Mouse (Mus musculus) testis, adult 2 months (tissue): ENCODE data around the gene P4ha3. TPM values are rescaled to one million over a fixed set of nuclear protein-coding genes. Genes with fewer than 3 reads are reported as not detected.

ENCODE experiments used
- H3K27ac ChIP-seq: fragments of 200-500 bp; 2 replicates; pipeline ENCODE4 v1.5.1; 2012; ENCODE audit warnings: low read depth, low read length; ENCODE audit not compliant: control insufficient read depth, insufficient read depth
- H3K27me3 ChIP-seq: fragments of 200-500 bp; 2 replicates; pipeline ENCODE4 v1.6.1; 2012; ENCODE audit warnings: mild to moderate bottlenecking, low read length, moderate library complexity; ENCODE audit not compliant: control insufficient read depth, insufficient read depth
- H3K36me3 ChIP-seq: fragments of 200-500 bp; 2 replicates; pipeline ENCODE4 v1.6.1; 2012; ENCODE audit warnings: mild to moderate bottlenecking, low read length; ENCODE audit not compliant: control insufficient read depth, insufficient read depth
- H3K4me1 ChIP-seq: fragments of 200-500 bp; 2 replicates; pipeline ENCODE4 v1.6.1; 2012; ENCODE audit warnings: low read length; ENCODE audit not compliant: control insufficient read depth, insufficient read depth
- H3K4me3 ChIP-seq: fragments of 200-500 bp; 2 replicates; pipeline ENCODE4 v1.5.1; 2012; ENCODE audit warnings: low read depth, mild to moderate bottlenecking, low read length, moderate library complexity, mixed read lengths; ENCODE audit not compliant: control insufficient read depth
- CTCF ChIP-seq: fragments of 200-500 bp; IDR thresholded peaks from 2 replicates; pipeline ENCODE4 v1.5.1; 2012; ENCODE audit warnings: low read depth, mild to moderate bottlenecking, inconsistent platforms, low read length, moderate library complexity; ENCODE audit not compliant: control insufficient read depth, insufficient read depth, insufficient replicate concordance
- POLR2A ChIP-seq: fragments of 200-500 bp; IDR thresholded peaks from 2 replicates; pipeline ENCODE4 v1.6.1; 2012; ENCODE audit warnings: low read depth, mild to moderate bottlenecking, inconsistent platforms, low read length, moderate library complexity; ENCODE audit not compliant: control insufficient read depth
- polyA plus RNA-seq: library from polyadenylated mRNA; depleted of rRNA; stranded (reverse); fragments of >200 nt; gene quantifications from 2 replicates; pipeline ENCODE4 v1.2.3, GENCODE M21; 2012

The P4ha3 gene
- polyA plus RNA-seq, 1 experiment = 1.4 TPM

DNA sequence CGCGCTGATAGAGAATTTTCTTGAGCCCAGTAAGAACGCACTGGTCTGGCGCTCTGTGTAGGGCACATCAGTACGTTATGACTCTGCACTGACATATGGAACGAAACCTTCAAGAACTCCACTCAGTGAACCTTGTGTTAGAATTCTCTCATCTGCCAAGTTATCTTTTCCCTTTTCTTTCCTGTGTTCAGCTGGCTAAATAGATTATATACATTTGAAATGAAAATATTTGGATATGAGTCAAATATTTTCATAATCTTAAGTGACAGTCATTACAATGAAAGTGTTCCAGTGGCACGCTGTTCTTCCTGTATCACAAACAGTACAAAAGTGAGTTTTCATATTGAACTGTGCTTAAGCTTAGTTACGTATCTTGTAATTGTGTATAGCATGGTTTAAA lies 13.0 kb upstream of the P4ha3 start:
- Histone ChIP-seq H3K27ac (no peak overlapping the region), H3K4me1 (no peaks in the 10 kb centered on the region), H3K27me3 (no peaks in the 10 kb centered on the region), H3K36me3 (no peaks in the 10 kb centered on the region; the same call in 1 of the 2 replicates), H3K4me3 (no peak overlapping the region)
- TF ChIP-seq POLR2A = no peak
- TF ChIP-seq CTCF = no peak

DNA sequence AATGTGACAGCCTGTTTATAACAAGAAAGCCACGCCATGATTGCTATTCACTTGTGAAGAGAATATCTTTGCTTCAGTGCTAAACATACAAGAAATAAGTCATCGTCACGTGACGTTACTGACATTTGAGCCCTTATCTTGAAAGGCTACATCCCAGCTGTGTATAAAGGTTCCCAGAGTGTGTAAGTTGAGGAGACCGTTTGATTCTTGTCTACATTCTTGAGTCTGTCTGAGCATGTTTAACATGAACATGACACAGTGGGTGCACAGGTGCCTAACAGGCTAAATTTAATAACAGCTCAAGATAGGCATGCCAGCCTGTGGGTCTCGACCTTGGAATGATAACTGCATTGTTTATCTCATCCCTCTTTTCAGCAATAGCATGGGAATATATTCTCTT lies 10.8 kb upstream of the P4ha3 start:
- TF ChIP-seq POLR2A (no peak), CTCF (no peak)
- Histone ChIP-seq H3K27me3 (no peaks in the 10 kb centered on the region), H3K36me3 (no peaks in the 10 kb centered on the region), H3K27ac (no peak overlapping the region), H3K4me1 (no peaks in the 10 kb centered on the region), H3K4me3 (no peak overlapping the region)

DNA sequence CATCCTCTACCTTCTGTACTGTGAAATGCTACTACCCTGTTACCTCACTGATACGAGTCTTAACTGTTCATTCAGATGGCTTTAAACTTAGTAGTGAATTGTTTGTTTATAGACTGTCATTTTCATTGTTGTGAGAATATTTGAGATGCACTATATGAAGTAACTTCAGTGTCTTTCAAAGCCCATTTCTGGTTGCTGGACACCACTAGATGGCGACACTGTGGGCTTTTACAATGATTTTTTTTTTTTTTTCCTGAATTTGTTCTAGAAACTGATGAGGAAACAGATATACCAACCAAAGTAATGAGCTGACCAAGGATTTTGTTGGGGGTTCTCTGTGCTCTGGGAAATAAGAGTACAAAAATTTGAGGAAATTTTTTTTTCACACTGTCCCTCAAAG lies 8.9 kb upstream of the P4ha3 start:
- H3K27ac ChIP-seq = no peak overlapping the region
- H3K4me3 ChIP-seq = no peak overlapping the region
- TF ChIP-seq POLR2A (no peak), CTCF (no peak)
- no peaks in the 10 kb centered on the region for H3K36me3 ChIP-seq
- H3K27me3 ChIP-seq = no peaks in the 10 kb centered on the region
- H3K4me1 ChIP-seq = no peaks in the 10 kb centered on the region

DNA sequence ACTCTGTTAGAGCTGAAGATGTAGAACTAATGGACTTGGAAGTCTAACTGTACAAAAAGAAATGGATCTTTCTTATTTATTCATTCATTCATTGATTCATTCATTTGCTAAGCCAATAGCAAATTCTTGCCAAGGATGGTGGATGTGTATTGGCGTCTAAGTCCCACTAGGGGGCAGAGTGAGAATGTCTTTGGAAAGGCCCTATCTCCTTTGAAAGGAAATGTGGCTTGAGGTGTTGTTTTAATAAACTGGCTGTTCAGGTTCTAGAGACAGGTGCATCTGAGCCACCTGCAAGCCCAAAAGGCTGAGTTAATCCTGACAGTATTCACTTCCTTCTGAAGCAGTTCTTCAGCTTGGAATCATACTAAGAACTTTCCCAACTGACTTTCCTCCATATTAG lies 5.5 kb upstream of the P4ha3 start:
- no peaks in the 10 kb centered on the region; the same call in 1 of the 2 replicates for H3K4me1 ChIP-seq
- TF ChIP-seq POLR2A (no peak), CTCF (peak; percentile 11; the same call in 1 of the 2 replicates)
- H3K4me3 ChIP-seq = no peak overlapping the region
- H3K27ac ChIP-seq = no peak overlapping the region
- H3K36me3 ChIP-seq = no peaks in the 10 kb centered on the region
- no peaks in the 10 kb centered on the region for H3K27me3 ChIP-seq

DNA sequence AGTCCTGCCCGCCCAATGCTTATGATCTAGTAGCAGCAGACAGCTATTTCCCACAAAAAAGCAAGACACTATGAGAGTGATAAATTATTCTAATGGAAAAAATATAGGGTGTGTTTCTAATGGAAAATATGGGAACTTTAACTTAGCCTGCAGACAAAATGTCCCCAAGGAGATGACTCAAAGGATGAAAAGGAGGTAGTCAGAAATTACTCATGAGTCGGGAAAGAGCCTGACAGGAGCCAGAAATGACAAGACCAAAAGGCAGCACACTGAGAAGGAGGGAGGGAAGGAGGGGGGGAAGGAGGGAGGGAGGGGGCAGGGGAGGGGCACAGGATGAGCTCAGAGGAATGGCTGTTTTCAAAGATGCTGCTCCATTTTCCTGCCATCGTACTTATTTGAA lies 3.7 kb upstream of the P4ha3 start:
- TF ChIP-seq CTCF (no peak), POLR2A (no peak)
- H3K4me1 ChIP-seq = peaks cover 9% of the 10 kb centered on the region
- H3K27ac ChIP-seq = no peak overlapping the region

DNA sequence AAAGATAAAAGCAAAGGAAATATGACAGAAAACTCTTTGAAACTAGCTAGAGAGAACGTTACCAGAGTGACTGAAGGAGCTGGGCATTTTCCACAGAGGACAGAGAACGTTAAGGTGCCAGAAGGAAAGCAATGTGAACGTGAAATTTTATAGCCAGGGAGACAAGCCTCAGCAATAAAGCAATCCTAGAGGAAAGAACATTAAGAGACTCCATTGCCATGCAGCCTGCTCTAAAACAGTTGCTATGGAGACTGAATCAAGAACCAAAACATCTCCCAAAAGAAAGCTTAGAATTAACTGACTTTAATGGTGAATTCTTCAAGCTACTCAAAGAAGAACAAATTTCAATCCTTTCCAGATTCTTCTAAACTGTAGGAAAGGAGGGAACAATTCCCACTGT lies 2.0 kb upstream of the P4ha3 start:
- H3K4me3 ChIP-seq = no peak overlapping the region
- H3K4me1 ChIP-seq = peaks cover 9% of the 10 kb centered on the region
- TF ChIP-seq CTCF (no peak), POLR2A (no peak)
- H3K36me3 ChIP-seq = no peaks in the 10 kb centered on the region
- H3K27ac ChIP-seq = no peak overlapping the region
- no peaks in the 10 kb centered on the region for H3K27me3 ChIP-seq

More for the DNA sequence above, 3.7 kb upstream of the P4ha3 start:
- no peaks in the 10 kb centered on the region for H3K36me3 ChIP-seq
- no peak overlapping the region for H3K4me3 ChIP-seq
- H3K27me3 ChIP-seq = no peaks in the 10 kb centered on the region

DNA sequence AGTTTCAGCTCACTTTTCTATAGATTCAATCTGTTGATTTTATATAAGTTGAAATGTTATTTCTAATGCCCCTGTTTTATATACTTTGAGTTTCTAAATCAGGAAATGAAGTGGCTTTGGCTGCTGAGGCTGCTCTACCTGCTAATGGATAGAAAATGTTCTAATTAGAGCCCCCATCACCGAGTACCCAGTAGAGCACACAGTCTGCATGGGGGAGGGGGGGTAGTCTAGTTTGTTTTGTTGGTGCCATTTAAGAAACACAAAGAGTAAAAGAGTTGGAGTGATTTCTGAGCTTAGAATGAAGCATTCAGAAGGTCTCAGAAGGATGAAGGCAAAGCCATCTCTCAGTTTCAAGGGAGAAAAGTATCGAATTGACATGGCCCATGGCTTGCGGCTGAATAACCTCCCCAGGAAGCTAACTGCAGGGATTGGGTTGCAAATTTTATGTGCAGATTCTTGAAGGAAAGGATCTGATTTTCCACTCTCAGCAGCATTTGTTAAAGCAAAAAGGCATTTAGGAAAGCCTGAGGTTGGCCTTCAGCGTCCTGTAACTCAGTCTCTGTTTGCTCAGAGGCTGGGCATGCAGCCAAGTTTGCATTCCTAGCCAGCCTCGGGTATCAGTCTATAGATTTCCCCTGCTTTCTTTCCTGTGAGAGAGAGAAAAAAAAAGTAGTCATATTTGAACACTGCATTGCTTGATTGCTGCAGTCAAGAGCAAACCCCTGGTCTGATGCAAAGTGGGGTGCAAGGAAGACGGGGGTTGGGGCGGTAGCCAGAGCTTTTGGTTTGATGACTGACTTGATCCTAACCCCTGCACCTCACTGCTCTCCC lies 2.6 kb downstream of the P4ha3 start:
- Histone ChIP-seq H3K36me3 (no peaks in the 10 kb centered on the region), H3K27me3 (no peaks in the 10 kb centered on the region), H3K4me3 (no peak overlapping the region), H3K4me1 (peaks cover 17% of the 10 kb centered on the region), H3K27ac (no peak overlapping the region)
- TF ChIP-seq CTCF (no peak), POLR2A (no peak)

DNA sequence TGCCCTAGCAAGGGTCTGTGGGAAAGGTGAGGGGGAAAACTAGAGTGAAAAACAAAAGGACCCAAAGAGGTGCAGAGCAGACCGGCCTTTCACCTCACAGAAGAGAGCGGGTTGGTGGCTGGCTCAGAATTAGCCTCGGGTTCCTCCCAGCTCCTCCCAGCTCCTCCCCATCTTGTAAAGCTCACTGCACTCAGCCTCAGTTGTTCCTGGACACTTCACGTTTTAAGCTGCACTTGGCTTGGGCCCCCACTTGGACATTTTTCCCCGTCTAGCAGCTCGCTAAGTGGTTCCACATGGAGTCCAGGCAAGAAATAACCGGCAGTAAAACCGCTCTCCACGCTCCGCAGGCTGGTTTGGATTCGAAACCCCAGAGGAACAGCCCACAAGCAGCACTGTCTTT lies 3.3 kb downstream of the P4ha3 start:
- no peaks in the 10 kb centered on the region for H3K27me3 ChIP-seq
- H3K4me1 ChIP-seq = peaks cover 17% of the 10 kb centered on the region
- no peak overlapping the region for H3K27ac ChIP-seq
- no peaks in the 10 kb centered on the region for H3K36me3 ChIP-seq
- TF ChIP-seq POLR2A = no peak
- TF ChIP-seq CTCF = no peak
- peak overlapping the region; percentile 4; the same call in 1 of the 2 replicates for H3K4me3 ChIP-seq
